Mouse (Mus musculus) heart, embryonic 16.5 days (tissue): ENCODE measurements at regions not wholly inside any gene's neighbourhood (a gene's known extent, or its start where the extent isn't known, plus 50 kb on each side); places are given as distances from the start of the nearest gene placed in this dataset.

ENCODE experiments used
- ATAC-seq: fragments of 200-750 bp; cut with Nextera tagmentation; replicated peaks from 2 replicates; pipeline ENCODE4 v1.8.0; 2017; ENCODE audit warnings: moderate number of reproducible peaks; ENCODE audit not compliant: insufficient read depth, low FRiP score; ENCODE audit errors: extremely low read depth
- H3K27ac ChIP-seq: fragments of 300-500 bp; sonication (generic); 2 replicates; pipeline ENCODE4 v1.5.1; 2014; ENCODE audit warnings: mild to moderate bottlenecking, low read length, control low read depth, moderate library complexity
- H3K27me3 ChIP-seq: fragments of 300-500 bp; sonication (generic); 2 replicates; pipeline ENCODE4 v1.6.1; 2014; ENCODE audit warnings: low read length, mixed read lengths; ENCODE audit not compliant: control insufficient read depth, insufficient read depth
- H3K36me3 ChIP-seq: fragments of 300-500 bp; sonication (generic); 2 replicates; pipeline ENCODE4 v1.6.1; 2014; ENCODE audit not compliant: control insufficient read depth, insufficient read depth
- H3K4me1 ChIP-seq: fragments of 300-500 bp; sonication (generic); 2 replicates; pipeline ENCODE4 v1.6.1; 2014; ENCODE audit warnings: low read length, mixed read lengths; ENCODE audit not compliant: control insufficient read depth, insufficient read depth
- H3K4me2 ChIP-seq: fragments of 300-500 bp; sonication (generic); 2 replicates; pipeline ENCODE4 v1.6.1; 2014; ENCODE audit warnings: low read depth, mild to moderate bottlenecking, control low read depth, low read length
- H3K4me3 ChIP-seq: fragments of 300-500 bp; sonication (generic); 2 replicates; pipeline ENCODE4 v1.5.1; 2014; ENCODE audit warnings: mild to moderate bottlenecking, control low read depth, low read length
- H3K9ac ChIP-seq: fragments of 300-500 bp; sonication (generic); 2 replicates; pipeline ENCODE4 v1.6.1; 2014; ENCODE audit warnings: low read length, control low read depth
- H3K9me3 ChIP-seq: fragments of 300-500 bp; sonication (generic); replicated peaks from 2 replicates; pipeline ENCODE4 v1.6.1; 2016; ENCODE audit warnings: low read length; ENCODE audit not compliant: control insufficient read depth
- WGBS: fragments of 180-500 bp; shearing (Covaris S2); extraction: QIAGEN DNeasy Blood & Tissue Kit; methylation state at CpG from one replicate; pipeline ENCODE4 v1.1.7; 2014; 5-methylcytosine and 5-hydroxymethylcytosine counted together

GRCm38 (mm10) chr2:8877855-8878254 lies 1003.2 kb upstream of the 4930412O13Rik start:
- Histone ChIP-seq H3K4me1 (no peaks in the 10 kb centered on the region), H3K27me3 (no peaks in the 10 kb centered on the region), H3K36me3 (no peaks in the 10 kb centered on the region), H3K4me3 (no peak overlapping the region), H3K9ac (no peak overlapping the region), H3K9me3 (no peaks in the 10 kb centered on the region), H3K4me2 (no peak overlapping the region), H3K27ac (no peak overlapping the region)
- WGBS = 67% methylated on average over 3 of the region's 3 CpGs
- no peak for ATAC-seq

GRCm38 (mm10) chr2:8912417-8912816 lies 968.6 kb upstream of the 4930412O13Rik start:
- Histone ChIP-seq H3K36me3 (no peaks in the 10 kb centered on the region), H3K9ac (no peak overlapping the region), H3K9me3 (no peaks in the 10 kb centered on the region), H3K4me3 (no peak overlapping the region), H3K27me3 (no peaks in the 10 kb centered on the region), H3K27ac (no peak overlapping the region), H3K4me1 (no peaks in the 10 kb centered on the region), H3K4me2 (no peak overlapping the region)
- ATAC-seq = no peak

GRCm38 (mm10) chr2:8924856-8925255 lies 956.2 kb upstream of the 4930412O13Rik start:
- no peaks in the 10 kb centered on the region for H3K4me1 ChIP-seq
- no peak overlapping the region for H3K4me2 ChIP-seq
- H3K9me3 ChIP-seq = no peaks in the 10 kb centered on the region
- whole genome bisulfite sequencing = 89% methylated on average over 2 of the region's 2 CpGs
- H3K36me3 ChIP-seq = no peaks in the 10 kb centered on the region
- no peak overlapping the region for H3K27ac ChIP-seq
- H3K4me3 ChIP-seq = no peak overlapping the region
- no peak overlapping the region for H3K9ac ChIP-seq
- no peak for ATAC-seq
- H3K27me3 ChIP-seq = no peaks in the 10 kb centered on the region

GRCm38 (mm10) chr2:8941574-8941973 lies 939.5 kb upstream of the 4930412O13Rik start:
- H3K27me3 ChIP-seq = no peaks in the 10 kb centered on the region
- no peaks in the 10 kb centered on the region for H3K4me1 ChIP-seq
- no peak overlapping the region for H3K9ac ChIP-seq
- H3K27ac ChIP-seq = no peak overlapping the region
- no peaks in the 10 kb centered on the region for H3K9me3 ChIP-seq
- H3K4me2 ChIP-seq = no peak overlapping the region
- H3K36me3 ChIP-seq = no peaks in the 10 kb centered on the region
- WGBS = 77% methylated on average over 7 of the region's 7 CpGs
- no peak for ATAC-seq
- no peak overlapping the region for H3K4me3 ChIP-seq

GRCm38 (mm10) chr2:8958938-8959337 lies 922.1 kb upstream of the 4930412O13Rik start:
- Histone ChIP-seq H3K4me2 (no peak overlapping the region), H3K4me1 (no peaks in the 10 kb centered on the region), H3K27me3 (no peaks in the 10 kb centered on the region), H3K4me3 (no peak overlapping the region), H3K9me3 (no peaks in the 10 kb centered on the region), H3K27ac (no peak overlapping the region), H3K36me3 (no peaks in the 10 kb centered on the region), H3K9ac (no peak overlapping the region)
- ATAC-seq = no peak
- 75% methylated on average over 5 of the region's 5 CpGs for WGBS

- no peaks in the 10 kb centered on the region for H3K36me3 ChIP-seq
Observed at GRCm38 (mm10) chr2:8964952-8965668, 915.9 kb upstream of the 4930412O13Rik start.

GRCm38 (mm10) chr2:8975635-8976034 lies 905.4 kb upstream of the 4930412O13Rik start:
- Histone ChIP-seq H3K9me3 (no peaks in the 10 kb centered on the region), H3K27ac (no peak overlapping the region), H3K4me3 (no peak overlapping the region), H3K4me2 (no peak overlapping the region), H3K36me3 (no peaks in the 10 kb centered on the region), H3K9ac (no peak overlapping the region), H3K4me1 (no peaks in the 10 kb centered on the region), H3K27me3 (no peaks in the 10 kb centered on the region)
- ATAC-seq = no peak
- WGBS = 69% methylated on average over 6 of the region's 6 CpGs

More at GRCm38 (mm10) chr2:8964952-8965668, 915.9 kb upstream of the 4930412O13Rik start:
- Histone ChIP-seq H3K4me2 (no peak overlapping the region), H3K4me1 (no peaks in the 10 kb centered on the region), H3K9me3 (no peaks in the 10 kb centered on the region), H3K27me3 (no peaks in the 10 kb centered on the region), H3K4me3 (no peak overlapping the region), H3K27ac (no peak overlapping the region), H3K9ac (no peak overlapping the region)
- 94% methylated on average over 1 of the region's 1 CpGs for WGBS
- no peak for ATAC-seq

GRCm38 (mm10) chr2:9012326-9012725 lies 868.7 kb upstream of the 4930412O13Rik start:
- ATAC-seq = no peak
- no peak overlapping the region for H3K4me3 ChIP-seq
- H3K9me3 ChIP-seq = no peaks in the 10 kb centered on the region
- WGBS = 77% methylated on average over 2 of the region's 2 CpGs
- H3K27me3 ChIP-seq = no peaks in the 10 kb centered on the region
- H3K36me3 ChIP-seq = no peaks in the 10 kb centered on the region
- no peak overlapping the region for H3K4me2 ChIP-seq
- no peak overlapping the region for H3K27ac ChIP-seq
- no peaks in the 10 kb centered on the region for H3K4me1 ChIP-seq
- no peak overlapping the region for H3K9ac ChIP-seq

GRCm38 (mm10) chr2:9033079-9033478 lies 848.0 kb upstream of the 4930412O13Rik start:
- no peaks in the 10 kb centered on the region for H3K27me3 ChIP-seq
- H3K4me3 ChIP-seq = no peak overlapping the region
- no peaks in the 10 kb centered on the region for H3K36me3 ChIP-seq
- no peaks in the 10 kb centered on the region for H3K4me1 ChIP-seq
- WGBS = 89% methylated on average over 7 of the region's 7 CpGs
- H3K9me3 ChIP-seq = no peaks in the 10 kb centered on the region
- H3K27ac ChIP-seq = no peak overlapping the region
- ATAC-seq = no peak
- H3K9ac ChIP-seq = no peak overlapping the region
- no peak overlapping the region for H3K4me2 ChIP-seq
